Mouse (Mus musculus) CH12.LX (cell line): ENCODE data around the gene Dcn. TPM values are rescaled to one million over a fixed set of nuclear protein-coding genes. Genes with fewer than 3 reads are reported as not detected.

ENCODE experiments used
- DNase-seq: peaks from one replicate; pipeline ENCODE4 v3.0.0-alpha.2; 2013; ENCODE audit errors: extremely low read depth
- H3K27ac ChIP-seq: 2 replicates; pipeline ENCODE4 v1.5.1; 2012; ENCODE audit warnings: low read depth, mild to moderate bottlenecking, control low read depth, moderate library complexity; ENCODE audit not compliant: insufficient read depth
- H3K27me3 ChIP-seq: replicated peaks from 2 replicates; pipeline ENCODE3; 2012; ENCODE audit warnings: inconsistent platforms
- H3K36me3 ChIP-seq, 2 experiments: replicated peaks in 1 of 2; 2 replicates each; pipeline versions ENCODE3 to v1.6.1; 2012; ENCODE audit warnings: inconsistent platforms in 1 of 2, low read length in 1 of 2, mild to moderate bottlenecking in 1 of 2, mixed read lengths in 1 of 2, moderate library complexity in 1 of 2; ENCODE audit not compliant: control insufficient read depth in 1 of 2, insufficient read depth in 1 of 2
- H3K4me1 ChIP-seq, 2 experiments: 2 replicates each; pipeline ENCODE4 v1.6.1; 2012; ENCODE audit warnings: inconsistent platforms in 1 of 2, moderate library complexity in 1 of 2; ENCODE audit not compliant: insufficient read depth in 2 of 2, control insufficient read depth in 1 of 2
- H3K4me2 ChIP-seq: 2 replicates; pipeline ENCODE4 v1.6.1; 2012; ENCODE audit warnings: low read depth, mild to moderate bottlenecking, control low read depth; ENCODE audit not compliant: poor library complexity, insufficient read depth, severe bottlenecking
- H3K4me3 ChIP-seq, 3 experiments: fragments of 150-350 bp in 1 of 3; sonication (generic) in 1 of 3; replicated peaks in 1 of 3; 2 replicates each; pipeline versions ENCODE3 to v1.5.1; 2011 to 2012; ENCODE audit warnings: low read depth in 2 of 3, low read length in 2 of 3, mild to moderate bottlenecking in 2 of 3, moderate library complexity in 2 of 3, control low read depth in 1 of 3, improper control_type of control experiment in 1 of 3, inconsistent platforms in 1 of 3, mixed read lengths in 1 of 3; ENCODE audit not compliant: poor library complexity in 1 of 3
- H3K79me2 ChIP-seq: replicated peaks from 2 replicates; pipeline ENCODE4 v1.6.1; 2012; ENCODE audit warnings: mild to moderate bottlenecking, moderate library complexity; ENCODE audit not compliant: control insufficient read depth, poor library complexity, insufficient read depth, severe bottlenecking; ENCODE audit errors: extremely low read depth
- H3K9ac ChIP-seq: 2 replicates; pipeline ENCODE4 v1.6.1; 2012; ENCODE audit warnings: low read depth, mild to moderate bottlenecking, control low read depth, moderate library complexity; ENCODE audit not compliant: insufficient read depth
- H3K9me3 ChIP-seq: replicated peaks from 2 replicates; pipeline ENCODE3; 2012; ENCODE audit warnings: low read length, inconsistent platforms, mixed read lengths
- BHLHE40 ChIP-seq: IDR thresholded peaks from 2 replicates; pipeline ENCODE4 v1.6.1; 2011; ENCODE audit warnings: mild to moderate bottlenecking, low read depth, low read length, improper control_type of control experiment
- CHD1 ChIP-seq: IDR thresholded peaks from 2 replicates; pipeline ENCODE4 v1.6.1; 2012; ENCODE audit warnings: low read depth, low read length, improper control_type of control experiment, inconsistent platforms
- CHD2 ChIP-seq: IDR thresholded peaks from 2 replicates; pipeline ENCODE4 v1.6.1; 2011; ENCODE audit warnings: low read length, improper control_type of control experiment
- CTCF ChIP-seq, 2 experiments: IDR thresholded peaks in 1 of 2; conservative IDR thresholded peaks in 1 of 2; 2 replicates each; pipeline ENCODE4 v1.5.1; 2011 to 2012; ENCODE audit warnings: low read depth in 2 of 2, low read length in 2 of 2, improper control_type of control experiment in 1 of 2, inconsistent platforms in 1 of 2, mild to moderate bottlenecking in 1 of 2, moderate library complexity in 1 of 2
- ELF1 ChIP-seq: IDR thresholded peaks from 2 replicates; pipeline ENCODE4 v1.6.1; 2014; ENCODE audit warnings: low read depth, mild to moderate bottlenecking, inconsistent platforms, low read length, improper control_type of control experiment
- GABPA ChIP-seq: IDR thresholded peaks from 2 replicates; pipeline ENCODE4 v1.6.1; 2012; ENCODE audit warnings: low read depth, low read length, improper control_type of control experiment, inconsistent platforms; ENCODE audit not compliant: insufficient replicate concordance
- JUN ChIP-seq: IDR thresholded peaks from 2 replicates; pipeline ENCODE4 v1.6.1; 2011; ENCODE audit warnings: low read depth, mild to moderate bottlenecking, low read length, improper control_type of control experiment, moderate library complexity; ENCODE audit not compliant: insufficient read depth
- JUND ChIP-seq: conservative IDR thresholded peaks from 2 replicates; pipeline ENCODE4 v1.6.1; 2011; ENCODE audit warnings: low read depth, low read length, improper control_type of control experiment
- KAT2A ChIP-seq: IDR thresholded peaks from 2 replicates; pipeline ENCODE4 v1.6.1; 2012; ENCODE audit warnings: low read length, improper control_type of control experiment, inconsistent platforms; ENCODE audit not compliant: insufficient replicate concordance
- MAFK ChIP-seq: IDR thresholded peaks from 2 replicates; pipeline ENCODE4 v1.6.1; 2011; ENCODE audit warnings: low read length, improper control_type of control experiment; ENCODE audit not compliant: insufficient replicate concordance
- MAX ChIP-seq: IDR thresholded peaks from 2 replicates; pipeline ENCODE4 v1.6.1; 2011; ENCODE audit warnings: low read length, improper control_type of control experiment
- MAZ ChIP-seq: IDR thresholded peaks from 2 replicates; pipeline ENCODE4 v1.6.1; 2012; ENCODE audit warnings: low read depth, mild to moderate bottlenecking, inconsistent platforms, low read length, improper control_type of control experiment, moderate library complexity
- MXI1 ChIP-seq: IDR thresholded peaks from 2 replicates; pipeline ENCODE4 v1.6.1; 2011; ENCODE audit warnings: mild to moderate bottlenecking, low read depth, low read length, improper control_type of control experiment
- MYC ChIP-seq: IDR thresholded peaks from 2 replicates; pipeline ENCODE4 v1.6.1; 2011; ENCODE audit warnings: low read depth, mild to moderate bottlenecking, improper control_type of control experiment, low read length
- NRF1 ChIP-seq: IDR thresholded peaks from 2 replicates; pipeline ENCODE4 v1.6.1; 2014; ENCODE audit warnings: low read depth, mild to moderate bottlenecking, inconsistent platforms, low read length, improper control_type of control experiment, moderate library complexity
- PAX5 ChIP-seq: IDR thresholded peaks from 2 replicates; pipeline ENCODE4 v1.6.1; 2012; ENCODE audit warnings: low read length, inconsistent platforms, mixed read lengths
- RAD21 ChIP-seq: IDR thresholded peaks from 2 replicates; pipeline ENCODE4 v1.6.1; 2011; ENCODE audit warnings: low read depth, mild to moderate bottlenecking, low read length, improper control_type of control experiment, moderate library complexity
- RCOR1 ChIP-seq: conservative IDR thresholded peaks from 2 replicates; pipeline ENCODE4 v1.6.1; 2012; ENCODE audit warnings: low read depth, mild to moderate bottlenecking, inconsistent platforms, low read length, improper control_type of control experiment
- SMC3 ChIP-seq: IDR thresholded peaks from 2 replicates; pipeline ENCODE4 v1.6.1; 2011; ENCODE audit warnings: low read depth, low read length, improper control_type of control experiment
- TBP ChIP-seq: conservative IDR thresholded peaks from 2 replicates; pipeline ENCODE4 v1.6.1; 2011; ENCODE audit warnings: low read depth, low read length, improper control_type of control experiment
- TCF12 ChIP-seq: IDR thresholded peaks from 2 replicates; pipeline ENCODE4 v1.6.1; 2014; ENCODE audit warnings: low read depth, mild to moderate bottlenecking, inconsistent platforms, low read length, improper control_type of control experiment
- UBTF ChIP-seq: IDR thresholded peaks from 2 replicates; pipeline ENCODE4 v1.6.1; 2012; ENCODE audit warnings: low read depth, mild to moderate bottlenecking, inconsistent platforms, low read length, improper control_type of control experiment, moderate library complexity
- USF1 ChIP-seq: IDR thresholded peaks from 2 replicates; pipeline ENCODE4 v1.6.1; 2014; ENCODE audit warnings: low read depth, mild to moderate bottlenecking, inconsistent platforms, low read length, improper control_type of control experiment
- ZC3H11A ChIP-seq: IDR thresholded peaks from 2 replicates; pipeline ENCODE4 v1.6.1; 2012; ENCODE audit warnings: low read depth, mild to moderate bottlenecking, inconsistent platforms, low read length, improper control_type of control experiment
- ZKSCAN1 ChIP-seq: IDR thresholded peaks from 2 replicates; pipeline ENCODE4 v1.6.1; 2012; ENCODE audit warnings: low read depth, inconsistent platforms, low read length, improper control_type of control experiment, borderline replicate concordance
- ZNF384 ChIP-seq: IDR thresholded peaks from 2 replicates; pipeline ENCODE4 v1.6.1; 2012; ENCODE audit warnings: low read depth, low read length, improper control_type of control experiment, inconsistent platforms
- dilution Hi-C: fragments of 300-500 bp; cut with MboI; formaldehyde crosslinking; loops from 2 replicates; pipeline ENCODE4 v1.14.3; 2020; ENCODE audit warnings: low sequenced_read_pairs; ENCODE audit not compliant: extremely low pct_unique_long_range_greater_than_20kb, extremely low pct_ligation_motif_present
- in situ Hi-C: fragments of 300-500 bp; cut with MboI; formaldehyde crosslinking; loops from 3 replicates; pipeline ENCODE4 v1.14.3; 2019; ENCODE audit warnings: low sequenced_read_pairs, low pct_ligation_motif_present, low pct_unique_long_range_greater_than_20kb, mixed read lengths
- polyA plus RNA-seq: library from polyadenylated mRNA; unstranded; fragments of >175 nt; gene quantifications from 2 replicates; pipeline ENCODE4 v1.2.1, GENCODE M21; 2012; ENCODE audit warnings: low read depth; ENCODE audit not compliant: insufficient read length
- total RNA-seq, 2 experiments: library from RNA; depleted of rRNA; stranded (reverse); fragments of 300-350 nt in 1 of 2; fragments of >200 nt in 1 of 2; gene quantifications; 2 replicates each; pipeline ENCODE4 v1.2.3; 2012 to 2014

The Dcn gene
- total and polyA plus RNA-seq, 3 experiments, result not detected

GRCm38 (mm10) chr10:97486085-97486484 is 6.7 kb downstream of the Dcn start:
- H3K27ac ChIP-seq, result no peak overlapping the region
- no peak overlapping the region for H3K4me3 ChIP-seq
- no peaks in the 10 kb centered on the region for H3K9me3 ChIP-seq
- no peaks in the 10 kb centered on the region for H3K36me3 ChIP-seq
- dilution Hi-C loops (no loop called here), in situ Hi-C loops (no loop called here)
- no peaks in the 10 kb centered on the region for H3K4me1 ChIP-seq
- no peak for DNase-seq
- H3K4me2 ChIP-seq, result no peak overlapping the region
- H3K9ac ChIP-seq, result no peak overlapping the region
- no peak for TF ChIP-seq NRF1
- TF ChIP-seq SMC3, result no peak
- no peak for TF ChIP-seq ZC3H11A
- TF ChIP-seq UBTF, result no peak
- no peak for TF ChIP-seq TCF12
- TF ChIP-seq MXI1, result no peak
- no peak for TF ChIP-seq GABPA
- no peak for TF ChIP-seq USF1
- no peak for TF ChIP-seq MAFK
- TF ChIP-seq MAZ, result no peak
- no peak for TF ChIP-seq ZKSCAN1
- TF ChIP-seq TBP, result no peak
- no peaks in the 10 kb centered on the region for H3K27me3 ChIP-seq
- no peaks in the 10 kb centered on the region for H3K79me2 ChIP-seq

- dilution Hi-C loops (no loop called here), in situ Hi-C loops (no loop called here)
- no peaks in the 10 kb centered on the region for H3K79me2 ChIP-seq
- no peak for DNase-seq
- no peaks in the 10 kb centered on the region for H3K9me3 ChIP-seq
- H3K4me3 ChIP-seq, result no peak overlapping the region
- H3K27me3 ChIP-seq, result no peaks in the 10 kb centered on the region
- TF ChIP-seq BHLHE40 (no peak), TBP (no peak), CTCF (conservative IDR thresholded peaks at IDR 0.05 in 1 of 2, IDR thresholded peaks at IDR 0.05 in 1 of 2; ENCODE audit: low read depth in 2 of 2, low read length in 2 of 2) (no peak), ZNF384 (no peak), UBTF (no peak), MAX (no peak), CHD2 (no peak), RCOR1 (no peak), JUND (no peak), SMC3 (no peak), ZC3H11A (no peak), MYC (no peak), PAX5 (no peak), USF1 (no peak), NRF1 (no peak), JUN (no peak), ELF1 (no peak), CHD1 (no peak), RAD21 (no peak), KAT2A (no peak)
- no peak overlapping the region for H3K27ac ChIP-seq
- no peaks in the 10 kb centered on the region for H3K4me1 ChIP-seq
- H3K9ac ChIP-seq, result no peak overlapping the region
- no peak overlapping the region for H3K4me2 ChIP-seq
- H3K36me3 ChIP-seq, result no peaks in the 10 kb centered on the region
Observed at GRCm38 (mm10) chr10:97487269-97487989, 8.0 kb downstream of the Dcn start.
